Mouse (Mus musculus) bone marrow macrophage, adult 2 months (primary cell): ENCODE measurements around the gene Tuba8.

Experiments used
- CTCF ChIP-seq: IDR thresholded peaks from 2 replicates; pipeline ENCODE4 v1.5.1; 2012; ENCODE audit warnings: low read depth, mild to moderate bottlenecking, low read length, moderate library complexity
- POLR2A ChIP-seq: IDR thresholded peaks from 2 replicates; pipeline ENCODE4 v1.6.1; 2012; ENCODE audit warnings: mild to moderate bottlenecking, low read depth, low read length, borderline replicate concordance

DNA sequence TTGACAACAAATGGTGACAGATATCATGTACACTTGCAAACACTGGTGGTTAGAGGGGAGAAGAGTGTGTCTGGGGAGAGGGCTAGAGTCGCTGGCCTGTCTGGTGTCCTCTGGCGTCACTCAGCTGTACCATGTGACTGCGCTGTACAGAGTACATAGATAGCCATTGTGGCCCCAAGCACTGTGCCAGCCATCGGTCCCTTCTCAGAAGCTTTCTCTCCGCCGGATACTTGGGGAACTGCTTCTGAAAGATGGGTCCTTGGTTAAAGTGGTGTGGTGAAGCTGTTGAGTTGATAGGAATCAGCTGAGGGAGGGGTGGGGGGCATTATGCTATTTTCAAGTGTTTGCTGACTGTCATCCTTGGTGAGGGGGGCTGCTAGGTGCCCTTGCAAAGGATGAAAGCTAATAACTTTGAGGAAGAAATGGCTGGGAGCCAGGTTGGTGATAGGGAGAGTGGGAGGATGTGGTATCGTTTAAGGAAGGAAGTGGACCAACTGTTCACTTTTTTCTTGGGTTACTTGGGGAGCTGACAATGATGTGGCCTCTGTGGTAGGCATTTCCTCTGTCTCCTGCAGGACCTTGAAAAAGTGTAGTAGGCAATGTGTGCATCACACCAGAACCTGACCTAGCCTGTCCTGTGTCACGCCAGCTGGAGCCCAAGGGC lies 4.3 kb downstream of the Tuba8 start:
- TF ChIP-seq CTCF (no peak), POLR2A (no peak)
